Mouse (Mus musculus) midbrain, postnatal 0 days (tissue): ENCODE data around the gene Gm6812. TPM values are rescaled to one million over a fixed set of nuclear protein-coding genes. Genes with fewer than 3 reads are reported as not detected.
A peak's percentile ranks its signal among the peaks of the same experiment; 100 is the strongest.
"Not testable (repeated sequence)": the region's sequence is repeated elsewhere in the genome, so short reads cannot be mapped to it uniquely, and the experiment has no call there.

Experiments used
- ATAC-seq: fragments of 200-750 bp; cut with Nextera tagmentation; 2 replicates; pipeline ENCODE4 v1.8.0; 2017; ENCODE audit warnings: moderate number of reproducible peaks, mild to moderate bottlenecking, moderate TSS enrichment, moderate library complexity; ENCODE audit not compliant: low FRiP score
- DNase-seq: peaks from one replicate; pipeline ENCODE4 v3.0.0-alpha.2; 2015; ENCODE audit warnings: low spot score
- H3K27ac ChIP-seq: fragments of 300-500 bp; sonication (generic); 2 replicates; pipeline ENCODE4 v1.5.1; 2014; ENCODE audit warnings: low read depth, mild to moderate bottlenecking, low read length, mixed read lengths
- H3K27me3 ChIP-seq: fragments of 300-500 bp; sonication (generic); 2 replicates; pipeline ENCODE4 v1.6.1; 2014; ENCODE audit warnings: low read length, control low read depth, mixed read lengths; ENCODE audit not compliant: insufficient read depth
- H3K36me3 ChIP-seq: fragments of 300-500 bp; sonication (generic); 2 replicates; pipeline ENCODE4 v1.6.1; 2014; ENCODE audit warnings: low read length, control low read depth, mixed read lengths; ENCODE audit not compliant: insufficient read depth
- H3K4me1 ChIP-seq: fragments of 300-500 bp; sonication (generic); 2 replicates; pipeline ENCODE4 v1.6.1; 2014; ENCODE audit warnings: mild to moderate bottlenecking, control low read depth, antibody characterized with exemption, low read length, mixed read lengths; ENCODE audit not compliant: insufficient read depth
- H3K4me2 ChIP-seq: fragments of 300-500 bp; sonication (generic); 2 replicates; pipeline ENCODE4 v1.6.1; 2014; ENCODE audit warnings: low read depth, mild to moderate bottlenecking, low read length, mixed read lengths; ENCODE audit not compliant: poor library complexity, severe bottlenecking
- H3K4me3 ChIP-seq: fragments of 300-500 bp; sonication (generic); 2 replicates; pipeline ENCODE4 v1.5.1; 2014; ENCODE audit warnings: low read depth, mild to moderate bottlenecking, low read length, moderate library complexity
- H3K9ac ChIP-seq: fragments of 300-500 bp; sonication (generic); replicated peaks from 2 replicates; pipeline ENCODE4 v1.6.1; 2014; ENCODE audit warnings: mild to moderate bottlenecking, low read length, moderate library complexity, mixed read lengths; ENCODE audit not compliant: poor library complexity, severe bottlenecking
- H3K9me3 ChIP-seq: fragments of 300-500 bp; sonication (generic); 2 replicates; pipeline ENCODE4 v1.6.1; 2016; ENCODE audit warnings: low read length, control low read depth
- CTCF ChIP-seq: IDR thresholded peaks from 2 replicates; pipeline ENCODE4 v1.5.1; 2016; ENCODE audit warnings: antibody characterized with exemption, mild to moderate bottlenecking
- WGBS: fragments of 180-500 bp; shearing (Covaris S2); extraction: QIAGEN DNeasy Blood & Tissue Kit; methylation state at CpG from one replicate; pipeline ENCODE4 v1.1.7; 2014; 5-methylcytosine and 5-hydroxymethylcytosine counted together
- polyA plus RNA-seq: library from polyadenylated mRNA; unstranded; fragments of >200 nt; fragmentation: Nextera tagmentation; extraction: Ambion mirVana; gene quantifications from 2 replicates; pipeline ENCODE4 v1.2.1, GENCODE M21; 2015
- total RNA-seq: library from RNA; depleted of rRNA; stranded (reverse); fragments of >200 nt; gene quantifications from 2 replicates; pipeline ENCODE4 v1.2.3, GENCODE M21; 2014; rRNA removed

The Gm6812 gene
- total RNA-seq: not detected in 2 replicates
- polyA plus RNA-seq: not detected in 2 replicates

DNA sequence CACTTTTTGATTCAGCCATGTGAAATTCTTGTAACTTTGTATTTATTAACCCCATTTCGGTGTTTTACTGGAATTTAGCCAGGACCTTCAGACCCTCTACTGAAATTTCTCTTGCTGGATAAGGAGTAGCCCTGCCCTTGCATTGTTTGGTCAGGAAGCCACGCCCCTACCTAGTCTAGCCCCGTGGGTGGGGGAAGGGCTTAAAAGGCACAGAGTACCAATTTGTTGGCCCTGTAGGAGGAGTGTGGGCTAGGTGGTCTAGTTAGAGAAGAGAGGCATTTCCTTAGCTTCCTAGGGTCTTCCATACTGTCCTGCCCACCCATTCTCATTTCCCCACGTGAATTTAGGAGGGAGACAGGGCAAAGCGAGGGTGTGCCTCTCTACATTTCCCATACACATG lies at the start of gene Gm6812:
Gm6812 (minus strand) TSS at position 101 of the 400 bp plus-strand sequence.
- not testable (repeated sequence) for H3K4me1 ChIP-seq, H3K27me3 ChIP-seq, H3K4me3 ChIP-seq, H3K4me2 ChIP-seq, H3K27ac ChIP-seq, ATAC-seq, H3K9ac ChIP-seq, H3K9me3 ChIP-seq, DNase-seq, H3K36me3 ChIP-seq
- 79% methylated on average over 3 of the region's 5 CpGs for WGBS

DNA sequence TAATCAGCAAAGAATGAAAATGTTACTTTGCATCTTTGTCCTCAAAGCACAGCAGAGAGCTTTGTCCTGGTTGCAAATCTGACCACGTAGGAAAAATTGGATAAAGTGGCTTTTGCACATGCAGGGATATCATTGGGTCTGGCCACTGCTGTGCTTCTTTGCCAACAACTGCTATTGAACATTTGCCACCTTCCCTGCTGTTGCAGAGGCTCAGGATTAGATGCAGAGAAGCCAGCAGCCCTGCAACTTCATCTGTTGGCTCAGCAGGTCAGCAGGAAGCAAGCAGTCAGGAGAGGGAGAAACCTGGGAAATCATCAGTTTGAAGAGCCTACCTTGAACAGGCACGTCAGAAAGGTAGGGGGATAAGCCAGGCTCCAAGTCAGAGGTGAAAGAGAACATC lies 27.7 kb downstream of the Gm6812 start:
- no peaks in the 10 kb centered on the region for H3K9me3 ChIP-seq
- no peak for TF ChIP-seq CTCF
- no peak for ATAC-seq
- WGBS: 30% methylated on average over 2 of the region's 2 CpGs
- no peak overlapping the region for H3K27ac ChIP-seq
- H3K4me3 ChIP-seq: no peak overlapping the region
- no peaks in the 10 kb centered on the region for H3K4me1 ChIP-seq
- no peaks in the 10 kb centered on the region for H3K36me3 ChIP-seq
- no peak overlapping the region for H3K4me2 ChIP-seq
- peak; percentile 26 for DNase-seq
- no peaks in the 10 kb centered on the region for H3K27me3 ChIP-seq
- no peak overlapping the region for H3K9ac ChIP-seq

Other genes with a start within 250 kb of the Gm6812 start
- gene Fmr1, start 214.5 kb downstream of the Gm6812 start, total RNA-seq: 28.0 and 55.8 TPM in 2 replicates
- 33.4 and 39.4 TPM in 2 replicates for gene Fmr1, start 214.5 kb downstream of the Gm6812 start, polyA plus RNA-seq
- not detected in 2 replicates for gene Fmr1nb, start 131.2 kb downstream of the Gm6812 start, total RNA-seq
- 0.26 TPM in 1 of 2 replicates, not detected in the other for gene Fmr1nb, start 131.2 kb downstream of the Gm6812 start, polyA plus RNA-seq
- 2.5 and 5.4 TPM in 2 replicates for gene Gm14698, start 72.0 kb downstream of the Gm6812 start, total RNA-seq
- gene Gm14698, start 72.0 kb downstream of the Gm6812 start, polyA plus RNA-seq: 2.3 and 2.9 TPM in 2 replicates